Comparison of ENCODE assay signal across 9 mouse cellular contexts in the genomic region with DNA sequence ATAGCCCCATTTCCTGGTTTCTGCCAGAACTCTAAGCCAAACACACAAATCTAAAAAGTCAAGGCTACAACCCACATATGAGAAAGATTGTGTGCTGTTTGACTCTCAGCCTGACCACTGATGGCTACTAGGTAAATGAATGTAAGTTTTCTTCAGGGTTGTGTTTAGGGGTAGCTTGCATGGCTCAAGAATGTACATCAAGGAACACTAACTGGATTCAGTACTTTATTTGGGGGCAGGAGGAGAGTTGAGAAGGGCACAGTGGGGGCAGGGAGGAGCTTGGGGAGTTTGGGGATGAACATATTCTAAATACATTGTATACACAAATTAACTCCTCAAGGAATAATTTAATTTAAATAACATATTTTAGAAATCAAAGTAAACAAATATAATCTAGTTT.
DNase-seq lines count a peak whose midpoint lies in the region; ATAC-seq and TF ChIP-seq lines count a peak whose summit lies in the region.
"Had no signal": no experiment of that assay in that cellular context is flagged by ENCODE, and none has a peak within 500 bp of the region (broad histone marks: within the 10 kb centered on the region; RNA-seq: fewer than 3 reads in every experiment).

No protein-coding gene starts in this region.

- intact Hi-C loops in heart, postnatal 25 days (cut with DNase I) = no loop called here

- no peak overlapping the region for H3K27ac ChIP-seq in lung, embryonic 14.5 days (ENCODE audit: low read depth)
- H3K27ac ChIP-seq in forebrain, embryonic 13.5 days = no peak overlapping the region
- H3K27ac ChIP-seq in hindbrain, embryonic 16.5 days (ENCODE audit: low read depth, low read length) = no peak overlapping the region
- no peak overlapping the region for H3K27ac ChIP-seq in neural tube, embryonic 13.5 days (replicated peaks)

- H3K27me3 ChIP-seq in lung, embryonic 14.5 days (ENCODE audit: insufficient read depth, low read length) = no peaks in the 10 kb centered on the region
- no peaks in the 10 kb centered on the region for H3K27me3 ChIP-seq in forebrain, embryonic 13.5 days
- no peaks in the 10 kb centered on the region for H3K27me3 ChIP-seq in hindbrain, embryonic 16.5 days (replicated peaks; ENCODE audit: control insufficient read depth, insufficient read depth, low read length)
- H3K27me3 ChIP-seq in neural tube, embryonic 13.5 days = no peaks in the 10 kb centered on the region

- no peak for ATAC-seq in lung, embryonic 14.5 days (ENCODE audit: insufficient read depth)
- ATAC-seq in forebrain, embryonic 13.5 days = no peak
- no peak for ATAC-seq in hindbrain, embryonic 16.5 days
- 0 out of 2 replicates have a peak, but pooled peaks have one; percentile 50 for ATAC-seq in neural tube, embryonic 13.5 days (ENCODE audit: low read depth)

- no peak for TF ChIP-seq POLR2A in lung, adult 2 months (IDR thresholded peaks at IDR 0.05; ENCODE audit: borderline replicate concordance, extremely low read depth, low read depth, low read length)

- no peaks in the 10 kb centered on the region for H3K36me3 ChIP-seq in lung, embryonic 14.5 days (ENCODE audit: insufficient read depth)
- peaks cover 13% of the 10 kb centered on the region for H3K36me3 ChIP-seq in forebrain, embryonic 13.5 days (ENCODE audit: poor library complexity, severe bottlenecking)
- H3K36me3 ChIP-seq in hindbrain, embryonic 16.5 days (ENCODE audit: control insufficient read depth, insufficient read depth, low read length) = peaks cover 5% of the 10 kb centered on the region; the same call in 1 of the 2 replicates
- H3K36me3 ChIP-seq in neural tube, embryonic 13.5 days = peaks cover 14% of the 10 kb centered on the region

- no peak for DNase-seq in lung, embryonic 14.5 days
- no peak for DNase-seq in lung, adult 2 months
- DNase-seq in right cerebral cortex, postnatal 4 days = no peak
- no peak for DNase-seq in heart, postnatal 25 days (ENCODE audit: low spot score)
- DNase-seq in urinary bladder, postnatal 25 days (ENCODE audit: low spot score) = no peak
- DNase-seq: kidney, adult 2 months had no signal

- no peak for TF ChIP-seq CTCF in lung, embryonic 14.5 days (IDR thresholded peaks at IDR 0.05; ENCODE audit: low read depth)
- no peak for TF ChIP-seq CTCF in lung, adult 2 months (IDR thresholded peaks at IDR 0.05; ENCODE audit: insufficient read depth, low read length)

- H3K4me1 ChIP-seq in lung, embryonic 14.5 days (ENCODE audit: insufficient read depth) = no peaks in the 10 kb centered on the region
- no peaks in the 10 kb centered on the region for H3K4me1 ChIP-seq in lung, adult 2 months (ENCODE audit: control insufficient read depth, insufficient read depth, low read length)
- H3K4me1 ChIP-seq in forebrain, embryonic 13.5 days = no peaks in the 10 kb centered on the region
- no peaks in the 10 kb centered on the region for H3K4me1 ChIP-seq in hindbrain, embryonic 16.5 days (ENCODE audit: control insufficient read depth, insufficient read depth, low read depth, low read length)
- H3K4me1 ChIP-seq in neural tube, embryonic 13.5 days (replicated peaks) = no peaks in the 10 kb centered on the region

- H3K9me3 ChIP-seq in lung, embryonic 14.5 days (ENCODE audit: low read depth, low read length) = no peaks in the 10 kb centered on the region
- H3K9me3 ChIP-seq in forebrain, embryonic 13.5 days (replicated peaks) = no peaks in the 10 kb centered on the region; the same call in 1 of the 2 replicates
- H3K9me3 ChIP-seq in hindbrain, embryonic 16.5 days (ENCODE audit: control insufficient read depth, low read length) = no peaks in the 10 kb centered on the region
- H3K9me3 ChIP-seq in neural tube, embryonic 13.5 days = no peaks in the 10 kb centered on the region

- no peak overlapping the region; the same call in 1 of the 2 replicates for H3K4me3 ChIP-seq in lung, embryonic 14.5 days (ENCODE audit: low read depth, low read length)
- no peak overlapping the region for H3K4me3 ChIP-seq in lung, adult 2 months (replicated peaks; ENCODE audit: extremely low read depth, low read depth, low read length)
- H3K4me3 ChIP-seq in forebrain, embryonic 13.5 days = peak overlapping the region; percentile 34
- H3K4me3 ChIP-seq in hindbrain, embryonic 16.5 days (ENCODE audit: low read length) = peak overlapping the region; percentile 33
- peak overlapping the region; percentile 34 for H3K4me3 ChIP-seq in neural tube, embryonic 13.5 days

- H3K4me2 ChIP-seq in lung, embryonic 14.5 days = peak overlapping the region; percentile 47
- H3K4me2 ChIP-seq in forebrain, embryonic 13.5 days = peak overlapping the region; percentile 59
- peak overlapping the region; percentile 60 for H3K4me2 ChIP-seq in hindbrain, embryonic 16.5 days (ENCODE audit: low read length)
- peak overlapping the region; percentile 56 for H3K4me2 ChIP-seq in neural tube, embryonic 13.5 days

- H3K9ac ChIP-seq in lung, embryonic 14.5 days = no peak overlapping the region
- H3K9ac ChIP-seq in forebrain, embryonic 13.5 days = peak overlapping the region; percentile 51; the same call in 1 of the 2 replicates
- H3K9ac ChIP-seq in hindbrain, embryonic 16.5 days (ENCODE audit: low read depth, low read length) = peak overlapping the region; percentile 22; the same call in 1 of the 2 replicates
- peak overlapping the region; percentile 55; the same call in 1 of the 2 replicates for H3K9ac ChIP-seq in neural tube, embryonic 13.5 days

Comparison
In these comparisons a context has a peak if more than half of its experiments do, and no peak if none do; other contexts are left out.
1. H3K4me3 ChIP-seq: peak in forebrain, embryonic 13.5 days (single experiment), hindbrain, embryonic 16.5 days (single experiment) and neural tube, embryonic 13.5 days (single experiment); none in lung, embryonic 14.5 days (single experiment) and lung, adult 2 months (single experiment).
2. Peak in every context shown above with its lines, with median percentiles within 50 percentile points of each other: H3K4me2 ChIP-seq.